Mouse (Mus musculus): ENCODE results near the gene Asb8. TPM values are rescaled to one million over a fixed set of nuclear protein-coding genes. Genes with fewer than 3 reads are reported as not detected.

Gene Asb8
- polyA plus RNA-seq, 1 experiment = 50.3 TPM

DNA sequence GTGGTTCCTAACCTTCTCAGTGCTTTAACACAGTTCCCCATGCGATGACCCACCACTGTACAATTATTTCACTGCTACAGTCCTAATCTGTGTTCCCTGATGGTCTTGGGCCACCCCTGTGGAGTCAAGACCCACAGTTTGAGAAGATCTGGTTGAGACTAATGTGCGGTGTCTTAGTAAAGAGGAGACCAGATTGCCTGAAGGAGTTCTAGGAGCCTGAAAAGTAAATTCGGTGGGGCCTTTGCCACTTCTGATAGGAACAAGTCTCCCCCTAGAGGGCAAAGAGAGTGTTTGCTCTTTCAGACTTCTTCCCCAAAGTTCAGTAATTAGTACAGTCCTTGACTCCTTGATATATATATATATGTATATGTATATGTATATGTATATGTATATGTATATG lies 11.8 kb downstream of the Asb8 start:
- Histone ChIP-seq H3K79me2 (ENCODE audit: control insufficient read depth, insufficient read depth) (no peaks in the 10 kb centered on the region), H3K36me3 (ENCODE audit: control insufficient read depth, insufficient read depth) (no peaks in the 10 kb centered on the region), H3K4me2 (ENCODE audit: low read depth) (no peak overlapping the region), H3K4me3 (no peak overlapping the region), H3K27me3 (ENCODE audit: control insufficient read depth, insufficient read depth, insufficient read length) (no peaks in the 10 kb centered on the region), H3ac (ENCODE audit: control insufficient read depth, insufficient read length) (no peak overlapping the region)
- no peak for TF ChIP-seq CEBPB (IDR thresholded peaks at IDR 0.05; ENCODE audit: insufficient read depth, poor library complexity, severe bottlenecking)
- TF ChIP-seq POLR2AphosphoS2 (IDR thresholded peaks at IDR 0.05; ENCODE audit: insufficient read length, low read depth) = no peak
- TF ChIP-seq POLR2A (IDR thresholded peaks at IDR 0.05; ENCODE audit: insufficient read length, low read depth) = no peak
- TF ChIP-seq REST (IDR thresholded peaks at IDR 0.05; ENCODE audit: insufficient read depth, insufficient read length) = no peak
- TF ChIP-seq MYOD1 (IDR thresholded peaks at IDR 0.05; ENCODE audit: control insufficient read depth in 1 of 3, insufficient read length in 2 of 3, low read depth in 2 of 3) = no peak
- TF ChIP-seq SRF (IDR thresholded peaks at IDR 0.05; ENCODE audit: control insufficient read depth, insufficient read length, low read depth) = no peak
- TF ChIP-seq MAX (IDR thresholded peaks at IDR 0.05; ENCODE audit: low read depth) = no peak
- no peak for TF ChIP-seq E2F4 (IDR thresholded peaks at IDR 0.05; ENCODE audit: insufficient read depth)
- TF ChIP-seq TCF3 (IDR thresholded peaks at IDR 0.05; ENCODE audit: insufficient read length, low read depth) = no peak
- TF ChIP-seq TCF12 (IDR thresholded peaks at IDR 0.05; ENCODE audit: insufficient read depth, poor library complexity, severe bottlenecking) = no peak
- TF ChIP-seq USF1 (IDR thresholded peaks at IDR 0.05; ENCODE audit: low read depth) = no peak
- no peak for TF ChIP-seq MYOG (IDR thresholded peaks at IDR 0.05; ENCODE audit: control insufficient read depth in 1 of 3, insufficient read depth in 1 of 3, insufficient read length in 2 of 3, low read depth in 2 of 3)

DNA sequence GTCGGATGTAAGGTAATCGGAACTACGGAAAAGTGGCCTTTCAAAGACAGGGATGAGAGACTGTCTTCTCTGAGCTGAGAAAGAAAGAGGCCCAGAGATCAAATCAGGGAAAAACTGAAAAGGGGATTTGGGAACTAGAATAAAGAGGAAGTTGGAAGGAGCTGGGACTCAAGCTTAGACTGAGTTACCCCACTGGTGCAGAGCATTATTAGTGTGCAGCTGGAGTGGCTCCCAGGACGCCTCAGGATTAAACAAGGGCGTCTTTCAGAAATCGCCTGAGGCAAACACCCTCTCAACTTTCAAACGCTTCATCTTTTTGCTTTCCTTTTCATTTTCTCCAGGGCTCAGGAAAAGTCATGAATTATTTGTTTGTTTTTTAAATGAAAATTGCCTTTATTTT lies 12.5 kb downstream of the Asb8 start:
- Histone ChIP-seq H3ac (ENCODE audit: control insufficient read depth, insufficient read length) (no peak overlapping the region), H3K79me2 (ENCODE audit: control insufficient read depth, insufficient read depth) (no peaks in the 10 kb centered on the region), H3K4me3 (no peak overlapping the region), H3K27me3 (ENCODE audit: control insufficient read depth, insufficient read depth, insufficient read length) (no peaks in the 10 kb centered on the region), H3K36me3 (ENCODE audit: control insufficient read depth, insufficient read depth) (no peaks in the 10 kb centered on the region), H3K4me2 (ENCODE audit: low read depth) (no peak overlapping the region)
- TF ChIP-seq TCF12 (IDR thresholded peaks at IDR 0.05; ENCODE audit: insufficient read depth, poor library complexity, severe bottlenecking) = no peak
- no peak for TF ChIP-seq SRF (IDR thresholded peaks at IDR 0.05; ENCODE audit: control insufficient read depth, insufficient read length, low read depth)
- no peak for TF ChIP-seq USF1 (IDR thresholded peaks at IDR 0.05; ENCODE audit: low read depth)
- no peak for TF ChIP-seq CEBPB (IDR thresholded peaks at IDR 0.05; ENCODE audit: insufficient read depth, poor library complexity, severe bottlenecking)

DNA sequence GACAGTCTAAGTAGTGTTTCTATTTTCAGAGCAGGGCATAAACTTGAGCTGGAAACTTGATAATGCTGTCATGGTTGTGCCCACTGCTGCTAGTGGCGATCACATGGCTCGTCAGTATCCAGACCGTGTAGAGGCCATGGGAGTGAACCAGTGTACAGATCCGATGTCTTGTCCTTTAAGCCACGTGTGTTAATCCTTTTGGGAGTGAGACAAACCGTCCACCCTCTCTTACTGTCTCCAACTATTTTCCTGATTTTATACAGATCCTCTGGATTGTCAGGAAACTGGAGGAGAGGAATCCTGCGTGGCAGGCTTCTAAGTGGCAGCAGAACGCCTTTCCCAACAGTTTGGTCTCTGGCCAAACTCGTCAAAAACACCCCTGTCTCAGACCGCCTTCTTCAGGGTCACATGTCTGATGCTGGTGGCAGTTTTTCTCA lies 16.2 kb downstream of the Asb8 start:
- peak overlapping the region; percentile 59 for H3K4me2 ChIP-seq (ENCODE audit: low read depth)

DNA sequence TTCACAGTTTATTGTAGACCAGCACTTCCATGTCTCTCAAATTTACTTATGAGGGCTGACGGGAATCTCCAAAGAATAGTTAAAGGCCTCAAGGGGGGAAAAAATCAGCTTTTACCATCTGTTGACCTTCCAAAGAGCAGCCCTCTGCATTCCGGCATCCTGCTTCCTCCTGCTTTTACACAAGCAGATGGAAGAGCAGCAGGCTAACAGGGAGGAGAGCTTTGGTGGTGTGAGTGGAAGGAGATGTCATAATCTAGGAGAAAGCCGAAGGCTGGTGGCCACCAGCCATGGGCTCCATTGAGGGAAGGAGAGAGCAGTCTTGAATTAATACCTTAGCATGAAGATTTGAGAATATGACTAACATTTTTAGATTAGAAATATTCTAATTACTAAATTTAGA lies 17.1 kb downstream of the Asb8 start:
- no peak for TF ChIP-seq POLR2AphosphoS2 (IDR thresholded peaks at IDR 0.05; ENCODE audit: insufficient read length, low read depth)
- TF ChIP-seq MYOG (IDR thresholded peaks at IDR 0.05; ENCODE audit: control insufficient read depth in 1 of 3, insufficient read depth in 1 of 3, insufficient read length in 2 of 3, low read depth in 2 of 3) = no peak
- no peak for TF ChIP-seq MYOD1 (IDR thresholded peaks at IDR 0.05; ENCODE audit: control insufficient read depth in 1 of 3, insufficient read length in 2 of 3, low read depth in 2 of 3)
- TF ChIP-seq USF1 (IDR thresholded peaks at IDR 0.05; ENCODE audit: low read depth) = no peak
- no peak for TF ChIP-seq REST (IDR thresholded peaks at IDR 0.05; ENCODE audit: insufficient read depth, insufficient read length)
- no peak for TF ChIP-seq POLR2A (IDR thresholded peaks at IDR 0.05; ENCODE audit: insufficient read length, low read depth)
- no peak for TF ChIP-seq TCF12 (IDR thresholded peaks at IDR 0.05; ENCODE audit: insufficient read depth, poor library complexity, severe bottlenecking)
- no peak for TF ChIP-seq MAX (IDR thresholded peaks at IDR 0.05; ENCODE audit: low read depth)
- TF ChIP-seq E2F4 (IDR thresholded peaks at IDR 0.05; ENCODE audit: insufficient read depth) = no peak
- TF ChIP-seq SRF (IDR thresholded peaks at IDR 0.05; ENCODE audit: control insufficient read depth, insufficient read length, low read depth) = no peak
- no peak for TF ChIP-seq CEBPB (IDR thresholded peaks at IDR 0.05; ENCODE audit: insufficient read depth, poor library complexity, severe bottlenecking)
- TF ChIP-seq TCF3 (IDR thresholded peaks at IDR 0.05; ENCODE audit: insufficient read length, low read depth) = no peak
- Histone ChIP-seq H3K27me3 (ENCODE audit: control insufficient read depth, insufficient read depth, insufficient read length) (no peaks in the 10 kb centered on the region), H3K4me2 (ENCODE audit: low read depth) (no peak overlapping the region), H3ac (ENCODE audit: control insufficient read depth, insufficient read length) (no peak overlapping the region), H3K36me3 (ENCODE audit: control insufficient read depth, insufficient read depth) (no peaks in the 10 kb centered on the region), H3K4me3 (no peak overlapping the region), H3K79me2 (ENCODE audit: control insufficient read depth, insufficient read depth) (peaks cover 17% of the 10 kb centered on the region)

More for the DNA sequence above, 16.2 kb downstream of the Asb8 start:
- H3K79me2 ChIP-seq (ENCODE audit: control insufficient read depth, insufficient read depth) = peaks cover 11% of the 10 kb centered on the region
- TF ChIP-seq SRF (IDR thresholded peaks at IDR 0.05; ENCODE audit: control insufficient read depth, insufficient read length, low read depth) (no peak), POLR2A (IDR thresholded peaks at IDR 0.05; ENCODE audit: insufficient read length, low read depth) (peak; percentile 45), POLR2AphosphoS2 (IDR thresholded peaks at IDR 0.05; ENCODE audit: insufficient read length, low read depth) (no peak), USF1 (IDR thresholded peaks at IDR 0.05; ENCODE audit: low read depth) (peak; percentile 63), MYOD1 (IDR thresholded peaks at IDR 0.05; ENCODE audit: control insufficient read depth in 1 of 3, insufficient read length in 2 of 3, low read depth in 2 of 3) (peak in 1 of 3 experiments; percentile 38)
- no peak overlapping the region for H3K4me3 ChIP-seq
- no peaks in the 10 kb centered on the region for H3K36me3 ChIP-seq (ENCODE audit: control insufficient read depth, insufficient read depth)
- H3K27me3 ChIP-seq (ENCODE audit: control insufficient read depth, insufficient read depth, insufficient read length) = no peaks in the 10 kb centered on the region
- H3ac ChIP-seq (ENCODE audit: control insufficient read depth, insufficient read length) = no peak overlapping the region

DNA sequence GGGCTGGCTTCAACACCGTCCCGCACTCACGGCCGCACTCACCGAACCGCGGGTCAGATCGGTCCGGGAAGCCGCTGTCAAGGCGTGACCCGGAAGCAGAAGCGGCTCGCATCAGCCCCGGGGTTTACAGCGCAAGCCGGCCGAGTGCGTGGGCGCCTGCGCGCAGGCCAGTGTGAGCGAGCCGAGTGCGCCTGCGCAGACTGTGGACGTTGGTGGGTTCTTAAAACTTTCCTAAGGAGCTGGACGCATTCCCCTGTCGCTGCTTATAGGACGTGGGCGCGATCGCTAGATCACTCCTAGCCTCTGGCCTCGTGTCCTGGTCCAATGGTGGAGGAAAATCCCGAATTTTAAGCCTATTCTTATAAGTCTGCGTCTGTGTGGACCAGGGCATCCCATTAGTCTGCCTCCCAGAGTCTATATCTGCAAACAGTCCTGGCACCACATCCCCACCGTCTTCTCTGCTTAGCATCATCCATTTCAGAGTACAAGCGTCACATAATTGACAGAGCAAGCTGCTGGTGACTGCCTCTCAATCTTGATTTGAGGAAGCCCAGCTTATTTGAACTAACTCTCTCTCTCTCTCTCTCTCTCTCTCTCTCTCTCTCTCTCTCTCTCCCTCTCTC lies 19.8 kb downstream of the Asb8 start:
- peaks cover 14% of the 10 kb centered on the region for H3K36me3 ChIP-seq (ENCODE audit: control insufficient read depth, insufficient read depth)
- H3K79me2 ChIP-seq (ENCODE audit: control insufficient read depth, insufficient read depth) = peaks cover 17% of the 10 kb centered on the region
- TF ChIP-seq TCF12 (IDR thresholded peaks at IDR 0.05; ENCODE audit: insufficient read depth, poor library complexity, severe bottlenecking) (no peak), SRF (IDR thresholded peaks at IDR 0.05; ENCODE audit: control insufficient read depth, insufficient read length, low read depth) (no peak), POLR2A (IDR thresholded peaks at IDR 0.05; ENCODE audit: insufficient read length, low read depth) (peak; percentile 84), POLR2AphosphoS2 (IDR thresholded peaks at IDR 0.05; ENCODE audit: insufficient read length, low read depth) (peak; percentile 83), REST (IDR thresholded peaks at IDR 0.05; ENCODE audit: insufficient read depth, insufficient read length) (no peak), CEBPB (IDR thresholded peaks at IDR 0.05; ENCODE audit: insufficient read depth, poor library complexity, severe bottlenecking) (no peak), E2F4 (IDR thresholded peaks at IDR 0.05; ENCODE audit: insufficient read depth) (no peak), USF1 (IDR thresholded peaks at IDR 0.05; ENCODE audit: low read depth) (no peak), MYOG (IDR thresholded peaks at IDR 0.05; ENCODE audit: control insufficient read depth in 1 of 3, insufficient read depth in 1 of 3, insufficient read length in 2 of 3, low read depth in 2 of 3) (no peak), MAX (IDR thresholded peaks at IDR 0.05; ENCODE audit: low read depth) (no peak), TCF3 (IDR thresholded peaks at IDR 0.05; ENCODE audit: insufficient read length, low read depth) (no peak), MYOD1 (IDR thresholded peaks at IDR 0.05; ENCODE audit: control insufficient read depth in 1 of 3, insufficient read length in 2 of 3, low read depth in 2 of 3) (peak in 1 of 3 experiments; percentile 13)
- peak overlapping the region; percentile 94 for H3K4me2 ChIP-seq (ENCODE audit: low read depth)
- peak overlapping the region; percentile 49 for H3K4me3 ChIP-seq
- no peaks in the 10 kb centered on the region for H3K27me3 ChIP-seq (ENCODE audit: control insufficient read depth, insufficient read depth, insufficient read length)
- peak overlapping the region; percentile 73 for H3ac ChIP-seq (ENCODE audit: control insufficient read depth, insufficient read length)
